Mouse (Mus musculus) midbrain, embryonic 10.5 days (tissue): Measurements from ENCODE around the gene Atp8b2. TPM values are rescaled to one million over a fixed set of nuclear protein-coding genes. Genes with fewer than 3 reads are reported as not detected.

Source experiments
- DNase-seq: peaks from one replicate; pipeline ENCODE4 v3.0.0-alpha.2; 2017; ENCODE audit warnings: low spot score
- H3K27ac ChIP-seq: fragments of 300-500 bp; sonication (generic); replicated peaks from 2 replicates; pipeline ENCODE4 v1.5.1; 2016; ENCODE audit warnings: mild to moderate bottlenecking
- H3K27me3 ChIP-seq: fragments of 300-500 bp; sonication (generic); 2 replicates; pipeline ENCODE4 v1.6.1; 2016; ENCODE audit warnings: low read depth, mild to moderate bottlenecking; ENCODE audit not compliant: poor library complexity, severe bottlenecking
- H3K36me3 ChIP-seq: fragments of 300-500 bp; sonication (generic); 2 replicates; pipeline ENCODE4 v1.6.1; 2016; ENCODE audit warnings: mild to moderate bottlenecking, moderate library complexity
- H3K4me1 ChIP-seq: fragments of 300-500 bp; sonication (generic); 2 replicates; pipeline ENCODE4 v1.6.1; 2016
- H3K4me3 ChIP-seq: fragments of 300-500 bp; sonication (generic); 2 replicates; pipeline ENCODE4 v1.5.1; 2016; ENCODE audit warnings: mild to moderate bottlenecking, moderate library complexity
- H3K9me3 ChIP-seq: fragments of 300-500 bp; sonication (generic); replicated peaks from 2 replicates; pipeline ENCODE4 v1.6.1; 2016; ENCODE audit warnings: mild to moderate bottlenecking
- WGBS: fragments of 180-500 bp; shearing (Covaris S2); methylation state at CpG from one replicate; pipeline ENCODE4 v1.1.7; 2016; 5-methylcytosine and 5-hydroxymethylcytosine counted together
- microRNA-seq: library from miRNA; unstranded; fragments of <30 nt; microRNA quantifications from one replicate; pipeline ENCODE4, GENCODE M21; 2017
- polyA plus RNA-seq: library from polyadenylated mRNA; unstranded; fragments of >200 nt; fragmentation: Nextera tagmentation; extraction: Ambion mirVana; gene quantifications from 2 replicates; pipeline ENCODE4 v1.2.1, GENCODE M21; 2016

The Atp8b2 gene
- polyA plus RNA-seq, 1 experiment from 2014 or later: 12.4 TPM

DNA sequence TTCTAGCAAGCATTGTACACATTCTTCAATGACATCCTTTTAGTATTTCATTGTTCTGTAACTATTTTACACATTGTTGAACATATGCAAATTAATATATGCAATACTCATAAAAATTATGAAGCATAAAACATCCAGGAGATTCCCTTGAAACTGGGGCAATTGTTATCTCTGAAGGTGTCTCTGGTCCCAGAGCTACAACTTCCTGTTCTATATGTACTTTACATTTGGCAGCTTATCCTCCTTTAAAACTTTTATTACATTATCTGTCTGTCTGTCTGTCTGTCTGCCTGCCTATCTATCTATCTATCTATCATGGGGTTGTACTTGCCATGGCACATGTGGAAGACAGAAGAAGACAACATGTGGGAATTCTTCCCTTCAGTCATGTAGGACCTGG is 71.6 kb downstream of the Atp8b2 start:
- no peaks in the 10 kb centered on the region for H3K9me3 ChIP-seq
- no peaks in the 10 kb centered on the region for H3K36me3 ChIP-seq
- no peak overlapping the region for H3K4me3 ChIP-seq
- DNase-seq: no peak
- H3K4me1 ChIP-seq: peaks cover 10% of the 10 kb centered on the region
- H3K27ac ChIP-seq: no peak overlapping the region
- H3K27me3 ChIP-seq: peaks cover 10% of the 10 kb centered on the region

DNA sequence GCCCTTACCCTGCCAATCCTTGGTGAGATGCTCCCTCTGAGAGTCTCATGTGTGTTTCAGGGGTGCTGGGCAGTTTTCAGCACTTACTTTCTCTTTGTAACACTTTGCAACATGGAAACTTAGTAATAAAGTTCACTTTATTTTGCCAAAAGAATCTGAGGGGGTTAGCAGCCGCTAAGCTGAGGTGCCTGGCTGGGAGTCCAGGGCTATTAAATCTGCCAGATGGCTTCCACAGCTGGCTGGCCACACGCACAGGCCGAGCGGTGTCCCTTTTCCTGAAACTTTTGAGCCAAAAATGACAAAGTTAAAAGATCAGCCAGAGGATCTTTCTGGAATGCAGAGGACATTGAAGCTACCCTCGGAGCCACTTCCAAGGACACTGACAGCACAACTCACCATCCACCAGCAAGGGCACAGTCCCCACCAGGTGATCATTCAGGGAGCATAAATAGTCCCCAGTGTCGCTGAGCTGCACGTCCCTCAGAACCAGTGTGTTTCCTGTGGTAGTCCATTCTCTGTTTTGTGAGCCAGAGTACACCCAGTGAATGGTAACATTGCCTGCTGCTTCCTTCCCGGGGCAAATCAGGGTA is 73.4 kb downstream of the Atp8b2 start:
- H3K36me3 ChIP-seq: no peaks in the 10 kb centered on the region
- no peak overlapping the region for H3K4me3 ChIP-seq
- H3K4me1 ChIP-seq: no peaks in the 10 kb centered on the region
- WGBS: 77% methylated on average over 8 of the region's 8 CpGs
- peaks cover 28% of the 10 kb centered on the region for H3K27me3 ChIP-seq
- H3K27ac ChIP-seq: no peak overlapping the region
- H3K9me3 ChIP-seq: no peaks in the 10 kb centered on the region
- DNase-seq: no peak

Small RNA genes within 50 kb of the gene (microRNA-seq; reads per million reads assigned to microRNA genes)
- gene Mir7669: 3.3 reads per million, percentile 4 among the genes with 10 or more reads in this experiment

Other genes with a start within 250 kb of the Atp8b2 start
- 13.6 and 16.4 TPM in 2 replicates for gene Adar, start 248.5 kb downstream of the Atp8b2 start, polyA plus RNA-seq
- 5.9 and 11.3 TPM in 2 replicates for gene Chrnb2, start 198.9 kb downstream of the Atp8b2 start, polyA plus RNA-seq
- gene Ube2q1, start 189.9 kb downstream of the Atp8b2 start, polyA plus RNA-seq: 12.5 and 12.9 TPM in 2 replicates
- 2.0 and 2.1 TPM in 2 replicates for gene She, start 132.1 kb downstream of the Atp8b2 start, polyA plus RNA-seq
- gene Il6ra, start 50.3 kb downstream of the Atp8b2 start, polyA plus RNA-seq: 0.39 and 0.52 TPM in 2 replicates
- gene Hax1, start 35.3 kb upstream of the Atp8b2 start, polyA plus RNA-seq: 172 and 182 TPM in 2 replicates
- gene 4933434E20Rik, start 88.1 kb upstream of the Atp8b2 start, polyA plus RNA-seq: 235 and 237 TPM in 2 replicates
- 196 and 204 TPM in 2 replicates for gene Ubap2l, start 89.1 kb upstream of the Atp8b2 start, polyA plus RNA-seq
- 576 and 578 TPM in 2 replicates for gene Tpm3, start 109.1 kb upstream of the Atp8b2 start, polyA plus RNA-seq
- gene Nup210l, start 140.6 kb upstream of the Atp8b2 start, polyA plus RNA-seq: 0.43 and 0.62 TPM in 2 replicates